Mouse (Mus musculus) erythroblast, embryonic 14.5 days (primary cell): ENCODE results near the gene Gemin5.

Experiments
- GATA1 ChIP-seq: IDR thresholded peaks from 2 replicates; pipeline ENCODE4 v1.6.1; 2012; ENCODE audit warnings: low read length, inconsistent platforms, mixed read lengths
- TAL1 ChIP-seq: IDR thresholded peaks from 3 replicates; pipeline ENCODE4 v1.6.1; 2012; ENCODE audit warnings: low read length, inconsistent platforms, mixed read lengths

DNA sequence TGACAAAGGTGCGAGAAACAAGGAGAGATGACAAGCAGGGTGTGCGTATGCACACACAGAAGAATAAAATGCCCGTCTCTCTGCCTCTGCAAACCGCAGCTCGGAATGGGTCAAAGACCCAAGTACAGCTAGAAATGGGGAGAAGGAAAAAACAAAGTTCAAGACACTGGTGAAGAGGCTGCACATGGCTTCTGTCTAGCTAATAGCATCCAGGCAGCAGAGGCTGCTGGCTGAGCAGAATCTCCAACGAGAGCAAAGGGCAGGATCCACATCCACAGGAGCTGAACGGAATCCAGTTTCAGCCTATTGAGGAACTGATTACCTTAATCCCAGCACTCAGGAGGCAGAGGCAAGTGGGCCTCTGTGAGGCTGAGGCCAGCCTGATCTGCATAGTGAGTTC, 12.4 kb upstream of the Gemin5 start:
- no peak for TF ChIP-seq GATA1
- TF ChIP-seq TAL1 = no peak
